In genomic region chr14:121722774-121723173, GRCm38 (mm10) we compare ENCODE assay signal across 13 mouse cellular contexts.
DNase-seq lines count a peak whose midpoint lies in the region; ATAC-seq lines count a peak whose summit lies in the region.
"Had no signal": no experiment of that assay in that cellular context is flagged by ENCODE, and none has a peak within 500 bp of the region (broad histone marks: within the 10 kb centered on the region; RNA-seq: fewer than 3 reads in every experiment).

No protein-coding gene starts in this region.

- H3K27ac ChIP-seq in heart, embryonic 10.5 days, result peak overlapping the region; percentile 56
- H3K27ac ChIP-seq in lung, embryonic 16.5 days (ENCODE audit: low read length), result peak overlapping the region; percentile 7; the same call in 1 of the 2 replicates
- no peak overlapping the region for H3K27ac ChIP-seq in forebrain, embryonic 16.5 days (ENCODE audit: low read length)
- H3K27ac ChIP-seq in stomach, embryonic 14.5 days (ENCODE audit: low read length), result peak overlapping the region; percentile 58; the same call in 1 of the 2 replicates
- H3K27ac ChIP-seq: neural tube, embryonic 13.5 days had no signal

- no peaks in the 10 kb centered on the region for H3K36me3 ChIP-seq in heart, embryonic 10.5 days
- H3K36me3 ChIP-seq in lung, embryonic 16.5 days (ENCODE audit: control insufficient read depth, insufficient read depth, low read length), result no peaks in the 10 kb centered on the region
- no peaks in the 10 kb centered on the region for H3K36me3 ChIP-seq in forebrain, embryonic 16.5 days (ENCODE audit: control insufficient read depth, insufficient read depth)
- no peaks in the 10 kb centered on the region for H3K36me3 ChIP-seq in stomach, embryonic 14.5 days (ENCODE audit: control insufficient read depth, insufficient read depth, low read length)
- H3K36me3 ChIP-seq: neural tube, embryonic 13.5 days had no signal

- no peak for ATAC-seq in lung, embryonic 16.5 days (ENCODE audit: low read depth)
- ATAC-seq in forebrain, embryonic 16.5 days, result 0 out of 2 replicates have a peak, but pooled peaks have one; percentile 46
- ATAC-seq in stomach, embryonic 14.5 days (ENCODE audit: insufficient number of reproducible peaks, insufficient read depth, low FRiP score, low read depth), result 0 out of 2 replicates have a peak, but pooled peaks have one; percentile 42
- ATAC-seq: Patski had no signal

- peaks cover 27% of the 10 kb centered on the region for H3K4me1 ChIP-seq in heart, embryonic 10.5 days
- H3K4me1 ChIP-seq in lung, embryonic 16.5 days (replicated peaks; ENCODE audit: control insufficient read depth, insufficient read depth, low read length), result peaks cover 16% of the 10 kb centered on the region
- peaks cover 9% of the 10 kb centered on the region for H3K4me1 ChIP-seq in forebrain, embryonic 16.5 days (replicated peaks; ENCODE audit: control insufficient read depth, insufficient read depth, low read length)
- no peaks in the 10 kb centered on the region for H3K4me1 ChIP-seq in stomach, embryonic 14.5 days (ENCODE audit: control insufficient read depth, insufficient read depth, low read length)

- DNase-seq in heart, embryonic 10.5 days (ENCODE audit: low spot score), result no peak
- no peak for DNase-seq in heart, postnatal 14 days
- DNase-seq in lung, postnatal 36 days, result no peak
- no peak for DNase-seq in cerebellum, adult 11 months
- no peak for DNase-seq in thymus, postnatal 10 days (ENCODE audit: low spot score in 2 of 2)
- DNase-seq: adrenal gland, adult 8-10 months; kidney, adult 9 months had no signal

- no peak overlapping the region for H3K9ac ChIP-seq in lung, embryonic 16.5 days (ENCODE audit: low read length)
- no peak overlapping the region for H3K9ac ChIP-seq in forebrain, embryonic 16.5 days (replicated peaks; ENCODE audit: low read depth, low read length)
- no peak overlapping the region for H3K9ac ChIP-seq in stomach, embryonic 14.5 days (replicated peaks; ENCODE audit: low read depth, low read length)
- H3K9ac ChIP-seq: neural tube, embryonic 13.5 days had no signal

- H3K4me2 ChIP-seq in lung, embryonic 16.5 days (ENCODE audit: low read depth, low read length), result no peak overlapping the region
- H3K4me2 ChIP-seq in forebrain, embryonic 16.5 days (ENCODE audit: low read length), result no peak overlapping the region
- no peak overlapping the region for H3K4me2 ChIP-seq in stomach, embryonic 14.5 days (replicated peaks; ENCODE audit: low read depth, low read length)
- H3K4me2 ChIP-seq: liver, embryonic 11.5 days; neural tube, embryonic 13.5 days had no signal

- no peaks in the 10 kb centered on the region for H3K9me3 ChIP-seq in heart, embryonic 10.5 days
- H3K9me3 ChIP-seq in lung, embryonic 16.5 days (ENCODE audit: control insufficient read depth, low read length), result no peaks in the 10 kb centered on the region
- no peaks in the 10 kb centered on the region for H3K9me3 ChIP-seq in forebrain, embryonic 16.5 days (ENCODE audit: control insufficient read depth, low read length)
- no peaks in the 10 kb centered on the region for H3K9me3 ChIP-seq in stomach, embryonic 14.5 days (ENCODE audit: control insufficient read depth, low read depth, low read length)
- H3K9me3 ChIP-seq: neural tube, embryonic 13.5 days had no signal

- H3K4me3 ChIP-seq in heart, embryonic 10.5 days, result no peak overlapping the region; the same call in 1 of the 2 replicates
- no peak overlapping the region for H3K4me3 ChIP-seq in lung, embryonic 16.5 days (ENCODE audit: low read length)
- no peak overlapping the region for H3K4me3 ChIP-seq in forebrain, embryonic 16.5 days (replicated peaks; ENCODE audit: low read length)
- no peak overlapping the region for H3K4me3 ChIP-seq in stomach, embryonic 14.5 days (ENCODE audit: low read depth, low read length)
- H3K4me3 ChIP-seq: neural tube, embryonic 13.5 days had no signal

- 7% methylated on average over 8 of the region's 8 CpGs for WGBS in heart, embryonic 10.5 days
- WGBS in lung, embryonic 16.5 days, result 29% methylated on average over 8 of the region's 8 CpGs
- 12% methylated on average over 8 of the region's 8 CpGs for WGBS in forebrain, embryonic 16.5 days
- WGBS in stomach, embryonic 14.5 days, result 19% methylated on average over 8 of the region's 8 CpGs

- intact Hi-C loops in heart, postnatal 14 days (cut with DNase I), result no loop called here

- no peaks in the 10 kb centered on the region for H3K27me3 ChIP-seq in heart, embryonic 10.5 days (ENCODE audit: insufficient read depth, poor library complexity, severe bottlenecking)
- H3K27me3 ChIP-seq in lung, embryonic 16.5 days (ENCODE audit: control insufficient read depth, insufficient read depth, low read depth, low read length), result no peaks in the 10 kb centered on the region
- no peaks in the 10 kb centered on the region for H3K27me3 ChIP-seq in forebrain, embryonic 16.5 days (replicated peaks; ENCODE audit: control insufficient read depth, insufficient read depth, low read length)
- H3K27me3 ChIP-seq in stomach, embryonic 14.5 days (ENCODE audit: control insufficient read depth, insufficient read depth, low read length), result no peaks in the 10 kb centered on the region
- H3K27me3 ChIP-seq: neural tube, embryonic 13.5 days; Patski had no signal
